Mouse (Mus musculus) brain, adult 2 months (tissue): ENCODE results near the gene Hpca.

ENCODE experiments used
- DNase-seq: peaks from one replicate; pipeline ENCODE4 v3.0.0; 2011; ENCODE audit warnings: low read depth, low spot score

Gene Hpca

DNA sequence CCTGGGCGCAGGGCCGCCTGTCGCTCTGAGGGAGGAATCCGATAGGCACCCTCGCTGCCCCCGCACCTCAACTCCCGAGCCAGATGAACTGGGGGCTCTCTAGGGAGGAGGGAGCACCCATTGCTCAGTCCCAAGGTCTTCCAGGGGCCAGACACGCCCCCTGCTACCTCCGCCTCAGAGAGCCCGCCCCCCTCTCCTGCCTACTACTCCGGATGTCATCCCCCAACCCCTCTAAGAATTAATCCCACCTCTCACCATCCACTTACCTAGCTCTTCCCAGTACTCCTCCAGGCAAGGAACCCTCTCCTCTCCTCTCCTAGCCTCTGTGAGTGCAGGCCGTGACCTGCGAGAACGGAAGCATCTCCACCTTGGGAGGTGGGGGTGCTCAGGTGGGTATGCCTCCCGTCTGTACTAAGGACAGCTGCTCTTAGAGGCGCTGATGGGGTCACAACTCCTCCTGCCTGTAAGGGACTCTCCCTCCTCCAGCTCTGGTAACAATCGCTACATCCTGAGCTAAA lies at the start of gene Hpca:
Hpca (minus strand) TSS at position 468 of the 518 bp plus-strand sequence.
- peak; percentile 44 for DNase-seq

DNA sequence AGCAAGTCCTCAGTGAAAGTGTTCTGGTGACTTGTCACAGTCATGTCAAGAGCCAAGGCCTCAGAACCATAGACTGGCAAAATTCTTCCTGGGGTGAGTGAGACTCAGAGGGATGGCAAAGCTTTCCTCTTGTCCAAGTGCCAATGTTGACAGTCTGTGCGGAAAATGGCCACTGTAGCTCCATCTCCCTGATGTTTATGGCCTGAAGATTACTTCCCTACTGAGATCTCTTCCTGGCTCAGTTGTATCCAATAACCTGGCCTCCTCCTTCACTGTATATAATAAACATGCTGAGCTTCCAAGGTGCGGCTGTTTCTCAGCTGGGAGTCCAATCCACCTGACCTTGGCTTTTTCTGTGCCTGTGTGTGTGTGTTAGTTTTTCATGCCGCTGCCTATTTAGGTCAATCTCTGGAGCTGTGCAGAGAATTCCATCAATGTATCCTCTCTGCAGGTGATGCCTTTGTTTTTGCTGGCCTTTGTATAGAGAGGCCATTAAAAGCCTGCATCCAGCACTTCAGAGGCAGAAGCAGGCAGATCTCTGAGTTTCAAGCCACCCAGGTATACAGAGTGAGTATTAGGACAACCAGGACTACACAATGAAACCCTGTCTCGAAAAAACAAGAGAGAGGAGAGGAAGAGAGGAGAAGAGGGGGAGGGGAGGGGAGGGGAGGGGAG lies 39.9 kb upstream of the Hpca start:
- DNase-seq, result peak; percentile 76

DNA sequence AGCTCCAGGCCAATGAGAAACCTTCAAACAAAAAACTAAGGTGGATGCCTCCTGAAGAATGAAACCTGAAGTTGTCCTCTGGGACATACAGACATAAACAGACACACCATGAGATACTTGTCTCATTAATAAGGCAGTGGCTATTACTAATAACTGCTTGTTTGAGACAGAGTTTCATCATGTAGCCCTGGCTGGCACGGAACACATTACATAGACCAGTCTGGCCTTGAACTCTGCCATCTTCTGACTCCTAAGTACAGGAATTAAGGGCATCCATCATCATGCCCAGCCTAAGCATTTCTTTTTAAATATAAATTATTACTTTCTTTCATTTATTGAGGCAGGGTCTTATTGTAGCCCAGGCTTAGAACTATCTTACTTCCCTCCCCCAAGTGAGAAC lies 39.2 kb upstream of the Hpca start:
- DNase-seq, result no peak

DNA sequence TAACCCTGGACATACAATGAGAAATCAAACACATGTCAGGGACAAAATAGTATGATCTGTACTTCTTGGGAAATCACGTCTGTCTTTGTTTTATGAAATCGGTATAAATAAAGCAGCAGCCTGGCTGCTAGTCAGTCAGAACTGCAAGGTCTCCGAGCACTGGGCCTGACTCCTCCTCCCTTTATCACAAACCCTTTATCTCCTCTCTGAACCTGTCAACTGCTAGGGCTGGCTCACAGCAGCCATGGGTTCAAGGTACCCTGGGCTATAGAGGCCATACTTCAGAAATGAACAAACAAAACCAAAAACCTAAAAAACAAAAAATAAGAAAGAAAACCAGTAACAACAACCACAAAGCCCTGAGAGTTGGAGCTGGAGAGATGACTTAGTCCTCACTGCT lies 36.7 kb upstream of the Hpca start:
- no peak for DNase-seq

DNA sequence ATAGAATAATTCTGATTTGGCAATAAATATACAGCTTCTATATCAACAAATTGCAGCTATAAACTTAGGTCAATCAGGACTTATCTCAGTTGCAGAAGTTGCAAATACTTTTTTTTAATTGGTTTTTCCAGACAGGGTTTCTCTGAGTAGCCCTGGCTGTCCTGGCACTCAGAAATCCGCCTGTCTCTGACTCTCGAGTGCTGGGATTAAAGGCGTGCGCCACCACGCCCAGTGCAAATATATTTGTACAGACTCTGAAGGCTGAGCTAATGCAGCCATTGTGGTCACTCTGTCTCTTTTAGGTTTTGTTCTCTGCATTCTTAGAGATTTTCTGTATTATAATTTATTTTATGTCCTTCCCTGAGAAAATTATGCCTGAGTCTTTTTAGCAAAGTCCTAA lies 35.7 kb upstream of the Hpca start:
- DNase-seq, result no peak

DNA sequence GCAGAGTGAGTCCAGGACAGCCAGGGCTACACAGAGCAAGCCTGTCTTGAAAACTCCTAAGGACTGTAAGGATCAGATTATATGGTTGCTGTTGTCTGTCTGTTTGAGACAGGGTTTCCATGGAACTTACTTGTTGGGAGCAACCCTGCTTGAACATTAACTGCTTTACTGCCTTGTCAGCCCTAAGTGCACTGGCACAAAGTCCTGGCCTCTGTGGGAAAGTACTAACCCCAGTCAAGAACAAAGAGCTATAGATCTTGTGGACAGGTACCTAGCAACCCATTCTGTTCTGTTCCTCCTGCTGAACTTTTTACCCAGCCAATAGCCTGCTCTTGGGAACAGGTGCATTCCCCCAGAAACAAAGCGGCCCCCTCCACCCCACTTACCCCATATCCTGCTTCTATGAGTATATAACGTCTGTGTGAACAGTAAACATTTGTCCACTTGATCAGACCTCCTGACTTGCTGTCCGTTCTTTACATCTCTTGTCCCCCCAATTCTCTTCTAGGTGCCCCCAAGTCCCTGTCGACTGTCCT lies 29.5 kb upstream of the Hpca start:
- DNase-seq, result no peak

DNA sequence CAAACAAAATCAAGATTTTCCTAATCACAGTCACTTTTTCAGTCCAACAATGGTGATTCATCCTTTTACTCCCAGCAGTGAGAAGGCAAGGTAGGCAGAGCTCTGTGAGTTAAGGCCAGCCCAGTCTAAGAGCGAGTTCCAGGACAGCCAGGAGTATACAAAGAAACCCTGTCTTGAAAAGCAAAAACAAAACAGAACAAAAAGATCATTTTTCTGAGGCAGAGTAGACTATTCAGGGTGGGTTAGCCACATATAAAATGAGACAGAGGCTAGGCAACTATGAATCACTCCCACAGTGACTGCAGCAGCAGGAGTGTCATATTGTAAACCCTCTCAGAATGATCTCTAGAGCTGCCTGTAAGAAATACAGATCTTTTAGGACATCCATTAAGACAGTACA lies 27.5 kb upstream of the Hpca start:
- no peak for DNase-seq

DNA sequence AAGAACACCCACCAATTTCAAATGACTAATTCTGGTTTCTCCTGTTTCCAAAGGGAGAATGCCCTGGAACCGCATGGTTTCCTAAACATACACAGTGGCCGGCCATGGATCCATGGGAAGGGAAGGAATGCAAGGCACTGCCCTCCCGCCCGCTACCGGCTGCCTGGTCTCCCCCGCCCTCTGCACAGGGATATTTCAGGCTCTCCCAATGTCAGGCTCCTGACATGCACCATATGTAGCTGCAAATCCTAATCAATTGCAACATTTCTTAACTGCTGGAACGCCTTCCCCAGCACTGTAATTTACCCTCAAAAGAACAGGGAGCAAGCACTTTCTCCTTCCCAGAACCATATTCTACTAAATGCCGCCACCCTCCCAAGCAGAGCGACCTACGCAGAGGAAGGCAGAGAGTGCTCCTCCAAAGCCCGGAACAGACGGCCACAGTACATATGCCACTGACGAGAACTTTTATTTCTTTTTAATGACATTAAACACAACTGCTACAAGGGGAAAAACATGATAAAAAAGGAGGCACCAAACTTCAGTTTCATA lies 25.8 kb upstream of the Hpca start:
- DNase-seq, result peak; percentile 71

DNA sequence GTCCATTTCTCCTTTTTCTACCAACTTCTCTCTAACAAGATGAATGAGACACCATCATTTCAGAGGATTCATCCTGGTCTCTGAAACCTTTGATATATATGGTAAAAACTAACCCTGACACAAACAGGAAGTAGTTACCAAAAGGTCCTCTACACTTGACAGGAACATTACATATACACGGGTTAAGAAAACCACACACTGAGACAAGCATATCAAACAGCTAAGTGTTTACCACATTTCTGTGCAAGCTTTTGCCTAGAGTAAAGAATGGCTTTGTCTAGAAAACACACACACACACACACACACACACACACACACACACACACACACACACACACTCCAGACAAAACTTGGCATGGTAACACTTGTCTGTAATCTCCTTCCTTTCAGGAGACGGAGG lies 24.6 kb upstream of the Hpca start:
- no peak for DNase-seq

DNA sequence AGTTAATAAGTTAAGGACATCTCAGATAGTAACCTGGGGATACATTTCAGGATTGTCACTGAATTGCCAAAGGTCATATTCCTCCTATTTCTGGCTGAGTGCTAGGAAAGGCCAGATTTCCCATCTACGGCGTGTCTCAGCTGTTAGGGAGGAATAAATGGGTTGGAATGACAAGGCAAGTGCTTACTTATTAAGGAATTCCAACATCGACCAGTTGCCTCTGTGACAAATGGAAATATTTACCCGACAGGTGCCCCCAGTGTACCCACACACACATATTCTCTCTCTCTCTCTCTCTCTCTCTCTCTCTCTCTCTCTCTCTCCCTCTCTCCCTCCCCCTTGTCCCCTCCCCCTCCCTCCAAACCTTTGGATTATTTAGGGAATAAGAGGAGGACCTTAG lies 24.1 kb upstream of the Hpca start:
- DNase-seq, result no peak

DNA sequence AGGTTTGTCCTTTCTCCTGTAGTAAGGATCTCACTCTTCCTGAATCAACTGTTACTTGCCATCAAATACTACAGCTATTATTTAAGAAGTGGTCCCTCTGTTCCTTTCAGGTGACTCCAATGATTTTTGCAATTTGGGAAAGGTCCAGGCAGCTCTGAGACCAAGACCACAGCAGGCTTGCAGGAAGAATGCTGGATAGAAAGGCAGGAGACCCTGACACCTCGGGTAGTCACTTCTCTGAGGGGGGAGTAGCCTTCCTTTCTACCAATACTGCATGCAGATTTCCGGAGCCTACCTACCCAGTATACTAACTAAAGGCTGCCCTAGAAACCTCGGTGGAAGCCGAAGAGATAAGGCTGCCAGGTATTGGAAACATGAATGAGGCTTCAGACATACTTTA lies 23.6 kb upstream of the Hpca start:
- no peak for DNase-seq

DNA sequence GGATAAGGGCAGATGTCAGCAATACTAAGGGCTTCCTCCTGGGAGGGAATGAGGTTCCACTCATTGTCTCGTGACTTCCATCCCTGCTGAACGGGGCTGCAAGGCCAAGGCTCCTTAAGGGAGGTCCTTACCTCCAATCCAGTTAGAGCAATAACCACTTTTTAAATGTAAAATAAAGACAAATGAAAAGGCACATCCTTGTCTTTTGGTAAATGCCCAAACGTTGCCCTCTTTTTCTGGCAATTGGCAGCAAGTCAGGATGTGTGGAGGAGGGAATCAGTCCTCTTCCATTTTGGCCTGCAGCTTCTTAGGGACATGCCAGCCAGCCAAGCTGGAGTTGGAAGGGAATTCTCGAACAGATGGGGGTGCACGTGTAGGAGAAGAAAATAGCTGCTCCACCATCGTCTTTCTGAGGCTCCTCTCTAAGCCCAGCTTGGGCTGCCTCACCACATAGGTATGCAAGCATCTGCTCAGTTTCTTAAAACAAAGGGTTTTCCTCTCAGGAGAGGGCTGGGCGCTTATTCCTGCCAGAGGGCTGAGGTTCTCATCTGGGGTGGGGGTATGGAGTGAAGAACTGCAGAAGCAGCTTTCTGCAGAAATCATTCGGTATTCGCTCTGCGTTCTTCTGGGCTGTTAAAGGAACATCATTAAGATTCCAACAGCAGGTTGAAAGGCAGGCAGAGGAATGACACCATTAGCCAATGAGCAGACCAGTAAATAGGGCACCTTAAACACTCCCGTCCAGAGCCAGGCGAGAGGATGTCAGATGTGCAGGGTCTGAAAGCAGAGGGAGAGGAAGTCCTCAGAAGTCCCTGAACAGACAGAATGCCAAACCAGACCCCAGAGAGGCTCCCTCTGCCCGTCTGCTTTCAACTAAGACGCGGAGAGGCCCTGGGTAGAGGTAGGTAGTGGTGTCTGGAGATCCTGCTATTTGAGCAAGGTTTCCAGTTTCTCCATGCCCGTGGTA lies 22.8 kb upstream of the Hpca start:
- peak; percentile 98 for DNase-seq

DNA sequence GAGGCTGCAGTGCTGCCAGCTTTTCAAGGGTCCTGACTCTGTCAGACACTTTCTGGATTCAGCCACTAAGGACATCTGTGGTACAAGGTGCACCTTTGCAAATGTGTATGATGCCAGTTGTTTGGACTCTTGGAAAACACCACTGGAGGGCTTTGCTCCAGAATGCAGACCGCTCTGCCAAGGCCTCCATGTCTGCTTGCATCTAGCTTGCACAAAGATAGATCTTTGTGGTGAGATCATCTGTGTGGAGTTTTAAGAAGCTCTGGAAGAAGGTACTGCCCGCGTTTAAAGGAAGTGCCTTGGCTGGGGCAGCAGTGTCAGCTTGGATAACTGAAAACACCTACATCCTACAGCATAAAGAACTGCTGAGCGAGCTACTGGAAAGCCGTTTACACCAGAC lies 21.7 kb upstream of the Hpca start:
- DNase-seq, result peak; percentile 57

DNA sequence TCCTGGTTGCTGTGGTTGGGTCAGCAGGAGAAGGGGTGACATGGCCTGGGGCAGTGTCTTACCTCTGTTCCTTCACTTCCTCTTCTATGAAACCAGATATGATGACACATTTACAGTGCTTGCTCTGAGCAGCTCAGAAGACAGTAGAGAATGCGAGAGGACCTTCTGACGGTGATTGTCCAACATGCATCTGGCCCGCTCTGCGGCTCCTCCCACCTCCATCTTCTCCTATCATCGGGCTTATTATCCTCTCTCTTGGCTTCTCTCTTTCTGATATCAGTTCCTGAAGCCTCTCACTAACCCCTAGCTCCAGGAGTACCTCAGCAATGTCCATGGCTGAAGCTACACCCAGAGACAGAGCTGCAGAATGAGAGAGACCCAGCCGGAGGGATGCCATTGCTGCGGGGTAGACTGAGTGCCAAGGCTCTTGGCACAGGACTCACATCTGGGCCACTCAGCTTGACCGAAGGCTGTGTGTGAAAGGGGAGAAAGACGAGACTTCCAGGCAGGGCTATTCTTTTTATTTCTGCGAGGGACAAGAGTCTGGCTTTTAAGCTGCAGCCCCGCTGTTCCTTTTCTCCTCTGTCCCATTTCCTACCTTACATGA lies 20.7 kb upstream of the Hpca start:
- no peak for DNase-seq

DNA sequence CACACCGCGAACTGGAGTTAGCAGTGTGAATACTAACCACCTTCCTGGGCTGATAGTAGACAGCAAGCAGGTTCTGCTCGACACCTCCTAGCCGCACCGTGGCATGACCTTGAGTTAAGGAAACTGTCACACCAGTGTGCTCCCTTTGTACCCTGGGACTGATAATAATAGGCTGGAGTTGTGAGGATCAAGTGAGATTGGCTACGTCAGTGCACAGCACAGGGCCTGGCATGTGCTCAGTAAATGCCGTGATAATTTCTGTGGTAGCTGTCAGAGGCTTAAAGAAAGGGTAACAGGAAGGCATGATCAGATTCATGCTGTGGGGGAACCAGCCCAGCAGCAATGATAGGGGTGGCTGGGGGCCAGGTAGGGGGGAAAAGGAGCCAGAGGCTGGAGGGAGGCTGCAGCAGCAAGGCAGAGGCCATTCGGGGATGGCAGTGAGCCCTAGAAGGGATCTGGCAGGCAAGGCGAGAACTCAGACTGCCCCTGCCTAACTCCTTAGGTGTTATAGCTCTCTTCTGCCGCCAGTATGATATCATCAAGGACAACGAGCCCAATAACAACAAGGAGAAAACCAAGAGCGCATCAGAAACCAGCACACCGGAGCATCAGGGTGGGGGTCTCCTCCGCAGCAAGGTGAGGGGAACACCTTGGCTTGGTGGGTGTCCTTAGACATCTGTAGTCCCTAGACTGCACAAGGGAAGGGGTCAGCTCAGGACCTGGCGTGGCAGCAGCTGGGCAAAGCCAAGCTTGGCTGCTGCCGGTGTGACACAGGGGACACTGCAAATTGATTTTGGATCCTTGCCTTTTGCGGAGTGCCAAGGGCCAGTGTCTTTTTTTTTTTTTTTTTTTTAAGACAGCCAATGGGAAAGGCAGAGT lies 20.0 kb upstream of the Hpca start:
- DNase-seq, result peak; percentile 57

DNA sequence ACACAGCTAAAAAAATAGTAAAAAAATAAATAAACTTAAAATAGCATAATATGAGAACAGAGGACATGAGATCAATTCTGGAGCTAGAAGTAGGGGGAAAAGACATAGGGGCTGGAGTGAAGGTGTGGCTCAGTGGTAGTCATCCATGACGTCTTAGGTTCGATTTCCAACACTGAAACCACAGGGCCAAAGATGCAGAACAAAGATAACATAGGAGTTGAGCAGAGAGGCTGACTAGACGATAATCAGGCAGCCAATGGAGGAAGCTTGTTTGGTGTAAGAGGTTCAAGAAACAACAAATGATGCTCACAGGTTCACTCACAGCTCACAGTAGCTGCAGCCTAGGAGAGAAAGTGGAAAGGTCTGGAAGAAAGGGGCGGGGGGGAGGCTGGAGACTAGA lies 19.0 kb upstream of the Hpca start:
- no peak for DNase-seq

DNA sequence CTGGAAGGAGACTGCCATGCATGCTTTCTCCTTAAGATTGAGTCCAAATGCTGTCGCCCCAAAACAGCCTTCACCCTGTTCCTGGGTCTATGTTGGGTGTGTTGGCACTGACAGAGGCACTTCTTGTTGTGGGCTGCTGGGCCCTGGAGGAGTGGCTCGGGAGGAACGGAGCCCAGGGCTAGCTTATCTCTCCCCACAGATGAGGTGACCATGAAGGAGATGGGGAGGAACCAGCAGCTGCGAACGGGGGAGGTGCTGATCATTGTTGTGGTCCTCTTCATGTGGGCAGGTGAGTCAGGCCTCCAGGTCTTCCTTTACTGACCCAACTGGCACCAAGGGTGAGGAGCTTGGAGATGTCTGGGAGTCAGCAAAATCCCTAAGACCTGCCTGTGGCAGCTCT lies 17.8 kb upstream of the Hpca start:
- no peak for DNase-seq

DNA sequence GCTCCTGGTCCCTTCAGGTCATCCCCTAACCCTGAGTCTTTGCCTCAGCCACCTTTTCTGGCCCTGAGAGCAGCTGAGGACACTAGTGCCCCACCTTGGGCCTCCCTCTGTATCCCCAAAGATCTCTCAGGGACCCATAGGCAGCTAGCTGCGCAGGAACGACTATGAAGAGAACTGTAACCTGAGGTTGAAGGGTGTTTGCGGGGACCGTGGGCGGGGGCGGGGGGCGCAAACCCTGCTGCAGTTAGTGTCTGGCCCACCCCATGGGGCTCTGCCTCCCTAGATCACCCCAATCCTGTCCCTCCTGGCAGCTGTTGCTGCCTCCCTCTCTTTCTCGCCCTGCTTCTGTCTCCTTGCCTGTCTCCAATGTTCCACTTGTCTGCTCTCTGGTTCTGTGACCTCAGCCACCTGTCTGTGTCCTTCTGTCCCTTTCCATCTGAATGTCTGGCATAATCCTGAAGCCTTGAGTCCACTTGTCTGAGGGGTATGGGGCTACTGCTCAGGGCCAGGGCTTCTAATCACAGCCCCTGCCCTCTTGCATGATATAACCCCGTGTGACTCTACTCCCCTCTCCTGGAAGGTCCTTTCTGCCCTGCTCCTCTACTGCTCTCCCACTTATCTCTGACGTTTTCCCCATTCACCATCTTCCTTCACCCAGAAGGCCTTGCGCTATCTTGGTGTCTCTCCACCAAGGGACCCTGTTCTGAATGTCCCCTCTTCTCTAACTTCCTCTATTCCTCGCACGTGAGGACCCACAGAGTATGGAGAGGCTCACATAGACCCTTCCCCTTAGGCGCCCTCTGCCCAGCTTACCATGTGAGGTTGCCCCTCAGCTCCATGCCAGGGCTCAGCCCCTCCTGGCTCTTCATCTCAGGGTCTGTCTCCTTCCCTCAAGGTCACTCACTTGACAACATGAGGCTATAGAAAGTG lies 15.8 kb upstream of the Hpca start:
- peak; percentile 56 for DNase-seq

DNA sequence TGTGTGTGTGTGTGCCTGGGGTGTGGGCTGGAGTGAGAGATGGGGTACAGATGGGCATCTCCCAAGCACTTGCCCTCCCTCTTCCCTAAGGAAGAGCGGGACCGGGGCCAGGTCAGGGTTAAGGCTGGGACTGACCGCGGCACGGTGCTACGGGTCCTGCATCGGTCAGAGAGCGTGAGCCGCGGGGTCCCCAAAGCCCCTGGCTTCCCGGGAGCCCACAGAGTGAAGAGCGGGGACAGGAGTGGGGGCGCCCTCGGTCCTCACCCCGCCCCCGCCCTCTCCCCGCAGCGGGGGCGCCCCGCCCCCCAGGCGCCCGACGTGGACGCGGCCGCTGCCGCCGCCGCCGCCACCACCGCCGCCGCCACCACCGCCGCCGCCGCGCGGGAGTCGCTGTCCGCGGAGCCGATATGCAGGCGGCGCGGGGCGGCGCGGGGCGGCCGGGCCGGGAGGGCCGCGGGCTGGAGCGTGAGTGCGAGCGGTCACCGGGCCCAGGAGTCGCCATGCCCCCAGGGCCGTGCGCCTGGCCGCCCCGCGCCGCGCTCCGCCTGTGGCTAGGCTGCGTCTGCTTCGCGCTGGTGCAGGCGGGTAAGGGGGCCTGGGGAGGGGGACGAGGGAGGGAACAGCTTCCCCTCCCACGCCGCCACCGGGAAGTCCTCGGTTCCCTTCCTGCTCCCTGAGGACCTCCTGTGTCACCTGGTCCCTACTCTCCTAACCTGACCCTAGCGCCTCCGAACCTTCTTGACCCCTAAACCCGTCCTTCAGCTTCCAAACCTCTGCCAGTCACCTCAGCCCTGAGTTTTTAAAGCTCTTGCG lies 14.9 kb upstream of the Hpca start, which contains the start of gene Fndc5:
Fndc5 (plus strand) TSS at position 421 of the 813 bp plus-strand sequence.
- peak; percentile 66 for DNase-seq
